Mouse (Mus musculus) midbrain, embryonic 10.5 days (tissue): ENCODE measurements around the gene Xrn2. TPM values are rescaled to one million over a fixed set of nuclear protein-coding genes. Genes with fewer than 3 reads are reported as not detected.
A peak's percentile ranks its signal among the peaks of the same experiment; 100 is the strongest.

Experiments used
- DNase-seq: peaks from one replicate; pipeline ENCODE4 v3.0.0-alpha.2; 2017; ENCODE audit warnings: low spot score
- H3K27ac ChIP-seq: fragments of 300-500 bp; sonication (generic); replicated peaks from 2 replicates; pipeline ENCODE4 v1.5.1; 2016; ENCODE audit warnings: mild to moderate bottlenecking
- H3K27me3 ChIP-seq: fragments of 300-500 bp; sonication (generic); 2 replicates; pipeline ENCODE4 v1.6.1; 2016; ENCODE audit warnings: low read depth, mild to moderate bottlenecking; ENCODE audit not compliant: poor library complexity, severe bottlenecking
- H3K36me3 ChIP-seq: fragments of 300-500 bp; sonication (generic); 2 replicates; pipeline ENCODE4 v1.6.1; 2016; ENCODE audit warnings: mild to moderate bottlenecking, moderate library complexity
- H3K4me1 ChIP-seq: fragments of 300-500 bp; sonication (generic); 2 replicates; pipeline ENCODE4 v1.6.1; 2016
- H3K4me3 ChIP-seq: fragments of 300-500 bp; sonication (generic); 2 replicates; pipeline ENCODE4 v1.5.1; 2016; ENCODE audit warnings: mild to moderate bottlenecking, moderate library complexity
- H3K9me3 ChIP-seq: fragments of 300-500 bp; sonication (generic); replicated peaks from 2 replicates; pipeline ENCODE4 v1.6.1; 2016; ENCODE audit warnings: mild to moderate bottlenecking
- WGBS: fragments of 180-500 bp; shearing (Covaris S2); methylation state at CpG from one replicate; pipeline ENCODE4 v1.1.7; 2016; 5-methylcytosine and 5-hydroxymethylcytosine counted together
- polyA plus RNA-seq: library from polyadenylated mRNA; unstranded; fragments of >200 nt; fragmentation: Nextera tagmentation; extraction: Ambion mirVana; gene quantifications from 2 replicates; pipeline ENCODE4 v1.2.1, GENCODE M21; 2016

Gene Xrn2
- polyA plus RNA-seq = 88.0 and 92.5 TPM in 2 replicates

GRCm38 (mm10) chr2:147012623-147013184 lies at the start of gene Xrn2:
Gene Xrn2, plus strand, starts transcription at chr2:147012996.
- Histone ChIP-seq H3K9me3 (no peaks in the 10 kb centered on the region), H3K4me1 (peaks cover 26% of the 10 kb centered on the region), H3K4me3 (peak within 1 kb of the TSS; percentile 70), H3K27me3 (no peaks in the 10 kb centered on the region), H3K27ac (peak within 1 kb of the TSS; percentile 93), H3K36me3 (peaks cover 26% of the 10 kb centered on the region)
- peak; percentile 99 for DNase-seq
- under 1% methylated on average over 37 of the region's 37 CpGs for WGBS

- H3K27ac ChIP-seq = no peak overlapping the region
- no peak overlapping the region for H3K4me3 ChIP-seq
- WGBS = 87% methylated on average over 3 of the region's 3 CpGs
- H3K27me3 ChIP-seq = no peaks in the 10 kb centered on the region
- H3K4me1 ChIP-seq = no peaks in the 10 kb centered on the region
- DNase-seq = no peak
- H3K36me3 ChIP-seq = peaks cover 4% of the 10 kb centered on the region
- no peaks in the 10 kb centered on the region for H3K9me3 ChIP-seq
Measured at GRCm38 (mm10) chr2:146975024-146975423, 37.8 kb upstream of the Xrn2 start.

- 86% methylated on average over 3 of the region's 3 CpGs for WGBS
- DNase-seq = no peak
- Histone ChIP-seq H3K27me3 (no peaks in the 10 kb centered on the region), H3K9me3 (no peaks in the 10 kb centered on the region), H3K36me3 (no peaks in the 10 kb centered on the region), H3K27ac (no peak overlapping the region), H3K4me1 (no peaks in the 10 kb centered on the region), H3K4me3 (no peak overlapping the region)
Measured at GRCm38 (mm10) chr2:146975453-146976028, 37.3 kb upstream of the Xrn2 start.

- no peaks in the 10 kb centered on the region for H3K36me3 ChIP-seq
- no peak overlapping the region for H3K27ac ChIP-seq
- H3K9me3 ChIP-seq = no peaks in the 10 kb centered on the region
- no peak overlapping the region for H3K4me3 ChIP-seq
- no peaks in the 10 kb centered on the region for H3K4me1 ChIP-seq
- DNase-seq = no peak
- H3K27me3 ChIP-seq = no peaks in the 10 kb centered on the region
- 93% methylated on average over 2 of the region's 2 CpGs for WGBS
Measured at GRCm38 (mm10) chr2:146982786-146983185, 30.0 kb upstream of the Xrn2 start.

GRCm38 (mm10) chr2:146984831-146985230 lies 28.0 kb upstream of the Xrn2 start:
- no peak overlapping the region for H3K4me3 ChIP-seq
- H3K9me3 ChIP-seq = no peaks in the 10 kb centered on the region
- H3K36me3 ChIP-seq = no peaks in the 10 kb centered on the region
- WGBS = 95% methylated on average over 2 of the region's 2 CpGs
- H3K27me3 ChIP-seq = no peaks in the 10 kb centered on the region
- no peak for DNase-seq
- no peak overlapping the region for H3K27ac ChIP-seq
- H3K4me1 ChIP-seq = no peaks in the 10 kb centered on the region

- H3K27ac ChIP-seq = no peak overlapping the region
- no peaks in the 10 kb centered on the region for H3K27me3 ChIP-seq
- no peak overlapping the region for H3K4me3 ChIP-seq
- WGBS = 87% methylated on average over 1 of the region's 1 CpGs
- DNase-seq = no peak
- no peaks in the 10 kb centered on the region for H3K36me3 ChIP-seq
- no peaks in the 10 kb centered on the region for H3K4me1 ChIP-seq
- no peaks in the 10 kb centered on the region for H3K9me3 ChIP-seq
Measured at GRCm38 (mm10) chr2:146985807-146986206, 27.0 kb upstream of the Xrn2 start.

- Histone ChIP-seq H3K36me3 (no peaks in the 10 kb centered on the region), H3K4me1 (no peaks in the 10 kb centered on the region), H3K27me3 (no peaks in the 10 kb centered on the region), H3K27ac (no peak overlapping the region), H3K9me3 (no peaks in the 10 kb centered on the region), H3K4me3 (no peak overlapping the region)
- no peak for DNase-seq
Measured at GRCm38 (mm10) chr2:146986429-146986828, 26.4 kb upstream of the Xrn2 start.

- peaks cover 9% of the 10 kb centered on the region for H3K4me1 ChIP-seq
- DNase-seq = no peak
- no peaks in the 10 kb centered on the region for H3K27me3 ChIP-seq
- no peak overlapping the region for H3K27ac ChIP-seq
- WGBS = 85% methylated on average over 2 of the region's 2 CpGs
- no peak overlapping the region for H3K4me3 ChIP-seq
- peaks cover 18% of the 10 kb centered on the region for H3K36me3 ChIP-seq
- H3K9me3 ChIP-seq = no peaks in the 10 kb centered on the region
Measured at GRCm38 (mm10) chr2:147007265-147007664, 5.5 kb upstream of the Xrn2 start.

GRCm38 (mm10) chr2:147009084-147009483 lies 3.7 kb upstream of the Xrn2 start:
- Histone ChIP-seq H3K9me3 (no peaks in the 10 kb centered on the region), H3K4me1 (peaks cover 10% of the 10 kb centered on the region), H3K27me3 (no peaks in the 10 kb centered on the region), H3K4me3 (no peak overlapping the region), H3K36me3 (peaks cover 18% of the 10 kb centered on the region), H3K27ac (no peak overlapping the region)
- no peak for DNase-seq

- no peak overlapping the region for H3K4me3 ChIP-seq
- H3K9me3 ChIP-seq = no peaks in the 10 kb centered on the region
- no peaks in the 10 kb centered on the region for H3K27me3 ChIP-seq
- peaks cover 18% of the 10 kb centered on the region for H3K36me3 ChIP-seq
- H3K27ac ChIP-seq = no peak overlapping the region
- no peak for DNase-seq
- H3K4me1 ChIP-seq = peaks cover 21% of the 10 kb centered on the region
- 92% methylated on average over 4 of the region's 4 CpGs for WGBS
Measured at GRCm38 (mm10) chr2:147010141-147010540, 2.7 kb upstream of the Xrn2 start.

GRCm38 (mm10) chr2:147010952-147011351 lies 1.8 kb upstream of the Xrn2 start:
- Histone ChIP-seq H3K36me3 (peaks cover 21% of the 10 kb centered on the region), H3K4me1 (peaks cover 26% of the 10 kb centered on the region), H3K4me3 (no peak overlapping the region), H3K27ac (no peak overlapping the region), H3K9me3 (no peaks in the 10 kb centered on the region), H3K27me3 (no peaks in the 10 kb centered on the region)
- DNase-seq = no peak
- WGBS = 97% methylated on average over 9 of the region's 9 CpGs

- Histone ChIP-seq H3K4me3 (peak overlapping the region; percentile 70), H3K36me3 (peaks cover 25% of the 10 kb centered on the region), H3K27ac (peak overlapping the region; percentile 93), H3K9me3 (no peaks in the 10 kb centered on the region), H3K27me3 (no peaks in the 10 kb centered on the region), H3K4me1 (peaks cover 26% of the 10 kb centered on the region)
- 81% methylated on average over 3 of the region's 3 CpGs for WGBS
- no peak for DNase-seq
Measured at GRCm38 (mm10) chr2:147011474-147012140, 1.2 kb upstream of the Xrn2 start.

GRCm38 (mm10) chr2:147012141-147012622 lies 614 bp upstream of the Xrn2 start:
- Histone ChIP-seq H3K4me1 (peaks cover 26% of the 10 kb centered on the region), H3K4me3 (peak overlapping the region; percentile 70), H3K27ac (peak overlapping the region; percentile 93), H3K9me3 (no peaks in the 10 kb centered on the region), H3K27me3 (no peaks in the 10 kb centered on the region), H3K36me3 (peaks cover 26% of the 10 kb centered on the region)
- DNase-seq = no peak
- WGBS = 61% methylated on average over 7 of the region's 7 CpGs
